Mouse (Mus musculus) hematopoietic stem cell, adult 5-6 weeks (primary cell): ENCODE results near the gene Taf11. TPM values are rescaled to one million over a fixed set of nuclear protein-coding genes. Genes with fewer than 3 reads are reported as not detected.

Experiments used
- ATAC-seq, 2 experiments: fragments of 125-278 bp in 1 of 2; replicated peaks in 1 of 2; 2 replicates each; pipeline ENCODE4 v1.8.0; 2016 to 2017; ENCODE audit warnings: inconsistent platforms in 2 of 2, mild to moderate bottlenecking in 2 of 2, moderate number of reproducible peaks in 2 of 2, low read depth in 1 of 2, moderate TSS enrichment in 1 of 2; ENCODE audit not compliant: low FRiP score in 2 of 2, poor library complexity in 2 of 2, severe bottlenecking in 2 of 2, insufficient read depth in 1 of 2, low TSS enrichment in 1 of 2
- total RNA-seq: library from RNA; stranded (forward); fragments of 172-1452, 232-1000 nt; gene quantifications from 2 replicates; pipeline ENCODE4 v1.2.3, GENCODE M21; 2017

Taf11 gene
- total RNA-seq, 1 experiment from 2014 or later: 57.5 TPM

DNA sequence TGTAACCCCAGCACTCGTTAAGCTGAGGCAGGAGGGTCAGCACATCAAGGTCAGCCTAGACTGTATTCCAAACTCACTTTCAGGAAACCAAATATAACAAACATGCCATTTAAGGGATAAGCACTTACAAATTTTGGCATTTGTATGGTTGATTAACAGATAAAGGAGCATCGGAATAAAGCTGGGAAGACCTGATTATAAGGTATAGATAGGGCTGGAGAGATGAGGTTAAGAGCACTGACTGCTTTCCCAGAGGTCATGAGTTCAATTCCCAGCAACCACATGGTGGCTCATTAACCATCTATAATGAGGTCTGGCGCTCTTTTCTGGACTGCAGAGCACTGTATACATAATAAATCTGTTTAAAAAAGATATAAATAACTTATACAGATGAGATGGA, 36.1 kb downstream of the Taf11 start:
- no peak for ATAC-seq

DNA sequence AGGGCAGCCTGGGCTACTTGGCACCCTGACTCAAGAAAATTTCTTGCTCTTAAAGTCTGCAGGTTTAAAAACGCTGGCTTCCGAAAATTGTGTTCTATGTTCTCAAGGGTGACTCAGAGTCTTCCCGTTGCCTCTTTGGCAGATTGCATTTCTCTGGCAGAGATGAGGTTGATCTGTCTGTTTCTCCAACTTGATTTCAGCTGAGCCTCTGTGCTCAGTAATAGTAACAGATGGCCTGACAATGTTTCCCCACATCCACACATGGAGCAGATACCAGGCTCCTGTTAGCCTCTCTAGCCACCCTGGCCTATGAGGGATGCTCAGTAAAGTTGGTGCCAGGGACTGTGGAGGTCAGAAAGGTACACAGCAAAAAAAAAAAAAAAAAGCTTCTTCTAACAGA, 37.8 kb downstream of the Taf11 start:
- no peak for ATAC-seq

DNA sequence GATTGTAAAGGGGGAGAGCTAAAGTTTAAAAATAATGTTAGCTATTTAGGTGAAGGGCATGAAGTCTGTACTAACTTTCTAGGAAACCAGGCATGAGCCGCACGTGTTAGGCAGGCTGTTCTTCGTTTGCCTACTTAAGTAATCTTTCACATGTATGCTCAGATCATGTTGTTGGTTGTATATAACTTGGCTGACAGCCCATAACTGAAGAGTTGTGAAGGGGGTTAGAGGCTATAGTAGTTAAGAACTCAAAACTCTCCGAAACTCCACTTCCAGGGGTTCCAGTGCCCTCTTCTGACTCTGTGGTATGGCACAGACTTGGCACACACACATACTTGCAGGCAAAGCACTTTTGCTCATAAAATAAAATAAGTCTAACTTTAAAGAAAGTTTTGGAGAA, 42.9 kb downstream of the Taf11 start:
- no peak for ATAC-seq

GRCm38 (mm10) chr17:27865461-27865860, 44.2 kb downstream of the Taf11 start:
- ATAC-seq: no peak

DNA sequence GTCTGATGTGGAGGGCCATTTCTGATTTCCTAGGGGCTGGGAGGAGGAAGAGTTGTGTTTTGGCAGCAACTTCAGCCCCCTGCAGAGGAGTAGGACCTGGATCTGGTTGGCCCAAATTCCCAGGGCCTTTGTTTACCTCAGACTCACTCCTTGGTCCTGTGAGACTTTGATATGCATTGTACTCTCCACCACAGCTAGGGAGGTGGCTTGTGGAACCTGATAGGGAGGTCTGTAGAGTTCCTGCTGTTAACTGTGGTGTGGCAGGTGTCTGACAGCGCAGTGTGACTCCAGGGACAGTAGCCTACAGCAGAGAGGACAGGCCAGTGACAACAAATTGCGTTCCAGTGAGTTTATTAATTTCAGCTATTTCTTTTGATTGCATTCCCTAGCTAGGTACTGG, 50.5 kb downstream of the Taf11 start:
- ATAC-seq: no peak

GRCm38 (mm10) chr17:27857649-27858475, 51.8 kb downstream of the Taf11 start:
- ATAC-seq: no peak

DNA sequence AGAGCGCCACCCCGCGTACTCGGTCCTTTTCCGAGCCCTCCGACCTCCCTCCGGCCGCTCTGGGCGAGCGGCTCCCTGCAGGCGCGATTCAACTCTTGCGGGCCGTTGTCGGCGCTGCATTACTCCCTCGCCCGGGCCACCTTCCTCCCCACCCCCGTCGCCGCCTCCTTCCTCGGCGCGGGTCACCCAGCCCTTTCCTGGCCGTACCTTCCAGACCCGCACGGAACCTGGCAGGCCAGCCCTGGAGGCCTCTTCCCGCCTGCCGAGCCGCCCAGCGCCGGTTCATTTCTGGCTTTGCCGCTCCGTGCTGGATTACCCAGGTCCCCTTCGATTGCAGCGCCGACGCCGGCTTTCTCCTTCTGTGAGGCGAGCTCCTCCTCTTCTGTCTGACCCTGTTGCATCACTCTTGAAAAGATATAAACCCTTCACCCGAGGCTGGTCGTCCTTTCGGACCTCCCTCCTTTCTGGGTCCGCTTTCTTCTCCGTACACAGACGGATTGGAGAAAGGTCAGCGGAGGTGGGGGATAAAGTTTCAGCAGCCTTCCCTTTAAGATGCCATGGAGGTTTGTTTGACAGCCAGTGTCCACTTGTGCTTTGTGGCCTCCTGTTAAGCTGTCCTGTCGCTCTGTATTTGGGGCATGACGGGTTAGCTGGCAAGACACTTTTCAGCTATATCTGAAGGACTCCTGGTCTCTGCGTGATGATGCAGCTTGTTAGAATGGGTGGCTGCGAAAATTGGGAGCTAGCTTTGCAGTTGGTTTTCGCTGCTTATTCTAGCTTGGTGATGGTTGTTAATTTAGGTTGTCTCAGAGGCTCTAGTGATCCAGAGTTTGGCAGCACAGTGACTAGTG, 52.6 kb downstream of the Taf11 start:
- ATAC-seq: peak; percentile 26 to 30; a peak in 3 of 4 replicates

DNA sequence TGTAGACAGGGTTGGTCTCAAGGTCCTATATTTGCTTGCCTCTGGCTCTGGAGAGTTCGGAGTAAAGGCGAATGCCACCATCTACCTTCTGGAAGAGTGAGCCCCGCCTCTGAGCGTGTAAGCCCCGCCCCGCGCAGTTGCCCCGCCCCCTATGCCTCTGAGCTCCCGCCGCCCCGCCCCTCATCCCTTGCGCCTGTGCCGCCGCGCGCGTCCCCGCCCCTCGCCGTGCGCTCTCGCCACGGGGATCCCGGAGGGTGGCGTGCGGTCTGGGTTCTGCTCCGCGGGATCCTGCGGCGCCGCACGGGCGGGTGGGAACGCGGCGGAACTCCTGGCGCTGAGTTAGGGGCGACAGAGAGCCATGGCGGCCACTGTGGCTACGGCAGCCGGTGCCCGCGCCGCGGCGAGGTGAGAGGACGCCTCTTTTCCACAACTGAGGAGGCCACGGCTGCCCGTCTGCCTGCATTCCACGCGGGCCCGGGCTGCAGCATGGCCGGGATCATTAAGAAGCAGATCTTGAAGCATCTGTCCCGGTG, 53.3 kb downstream of the Taf11 start, which contains the start of gene Uhrf1bp1:
Gene Uhrf1bp1, plus strand, starts transcription at position 177 of the 533 bp plus-strand sequence.
- ATAC-seq: peak; percentile 39 to 74; a peak in 2 of 4 replicates

Other genes starting within 250 kb of the Taf11 start
- gene Spdef, start 180.9 kb downstream of the Taf11 start, total RNA-seq: not detected in 2 replicates
- 53.9 and 68.7 TPM in 2 replicates for gene D17Wsu92e, start 89.2 kb downstream of the Taf11 start, total RNA-seq
- 75.7 and 108 TPM in 2 replicates for gene Snrpc, start 71.7 kb downstream of the Taf11 start, total RNA-seq
- 7.4 and 9.2 TPM in 2 replicates for gene Uhrf1bp1, start 53.4 kb downstream of the Taf11 start, total RNA-seq
- 46.1 and 51.3 TPM in 2 replicates for gene Anks1, start 538 bp downstream of the Taf11 start, total RNA-seq
- gene Tcp11, start 170.8 kb upstream of the Taf11 start, total RNA-seq: 2.3 and 3.6 TPM in 2 replicates
- 3.8 and 10.1 TPM in 2 replicates for gene Scube3, start 232.3 kb upstream of the Taf11 start, total RNA-seq